Mouse (Mus musculus): ENCODE measurements around the gene Gm49388. TPM values are rescaled to one million over a fixed set of nuclear protein-coding genes. Genes with fewer than 3 reads are reported as not detected.

Gm49388 gene
- polyA plus RNA-seq, 1 experiment from 2014 or later = not detected

DNA sequence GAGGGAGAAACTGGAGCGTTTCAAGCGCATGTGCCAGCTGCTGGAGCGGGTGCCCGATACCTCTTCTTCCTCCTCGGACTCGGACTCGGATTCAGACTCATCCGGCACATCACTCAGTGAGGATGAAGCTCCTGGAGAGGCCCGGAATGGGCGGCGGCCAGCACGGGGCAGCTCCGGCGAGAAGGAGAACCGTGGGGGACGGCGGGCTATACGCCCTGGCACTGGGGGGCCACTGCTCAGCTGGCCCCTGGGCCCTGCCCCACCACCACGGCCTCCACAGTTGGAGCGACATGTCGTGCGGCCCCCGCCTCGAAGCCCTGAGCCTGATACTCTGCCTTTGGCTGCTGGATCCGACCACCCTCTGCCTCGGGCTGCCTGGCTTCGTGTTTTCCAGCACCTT lies 33.3 kb upstream of the Gm49388 start:
- no peak overlapping the region for H3K4me2 ChIP-seq
- H3K9me3 ChIP-seq (replicated peaks) = no peaks in the 10 kb centered on the region
- WGBS (ENCODE audit: insufficient replicate concordance) = 85% methylated on average over 27 of the region's 27 CpGs
- H3K27ac ChIP-seq (replicated peaks) = no peak overlapping the region
- H3K36me3 ChIP-seq (replicated peaks) = peaks cover 20% of the 10 kb centered on the region
- H3K4me1 ChIP-seq (replicated peaks) = peaks cover 6% of the 10 kb centered on the region; the same call in 1 of the 2 replicates
- H3K27me3 ChIP-seq = no peaks in the 10 kb centered on the region
- H3K4me3 ChIP-seq (replicated peaks) = no peak overlapping the region
- no peak for ATAC-seq (ENCODE audit: insufficient read depth)
- no peak overlapping the region for H3K9ac ChIP-seq

DNA sequence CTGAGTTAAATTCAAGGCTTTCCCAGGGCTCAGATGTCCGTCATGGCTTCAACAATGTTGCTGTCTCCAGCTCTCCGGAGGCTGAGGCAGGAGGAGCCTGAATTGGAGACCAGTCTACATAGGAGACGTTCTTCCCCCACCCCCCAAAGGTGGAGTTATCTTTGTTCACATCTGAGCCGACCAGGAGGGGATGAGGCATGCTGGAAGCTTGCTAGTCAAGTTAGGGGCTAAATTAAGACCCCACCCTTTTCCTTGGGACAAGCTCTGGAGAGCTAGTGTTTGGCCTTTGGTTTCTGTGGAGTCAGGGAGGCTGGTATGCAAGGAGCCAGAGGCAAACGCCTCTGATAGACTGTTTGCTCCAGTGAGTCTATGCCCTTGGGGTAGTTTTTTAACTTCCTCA lies 32.2 kb upstream of the Gm49388 start:
- Histone ChIP-seq H3K4me2 (no peak overlapping the region), H3K9ac (no peak overlapping the region), H3K4me3 (replicated peaks) (no peak overlapping the region), H3K27me3 (no peaks in the 10 kb centered on the region), H3K36me3 (replicated peaks) (peaks cover 20% of the 10 kb centered on the region), H3K27ac (replicated peaks) (no peak overlapping the region), H3K9me3 (replicated peaks) (no peaks in the 10 kb centered on the region), H3K4me1 (replicated peaks) (no peaks in the 10 kb centered on the region)
- ATAC-seq (ENCODE audit: insufficient read depth) = no peak
- WGBS (ENCODE audit: insufficient replicate concordance) = 57% methylated on average over 5 of the region's 5 CpGs

DNA sequence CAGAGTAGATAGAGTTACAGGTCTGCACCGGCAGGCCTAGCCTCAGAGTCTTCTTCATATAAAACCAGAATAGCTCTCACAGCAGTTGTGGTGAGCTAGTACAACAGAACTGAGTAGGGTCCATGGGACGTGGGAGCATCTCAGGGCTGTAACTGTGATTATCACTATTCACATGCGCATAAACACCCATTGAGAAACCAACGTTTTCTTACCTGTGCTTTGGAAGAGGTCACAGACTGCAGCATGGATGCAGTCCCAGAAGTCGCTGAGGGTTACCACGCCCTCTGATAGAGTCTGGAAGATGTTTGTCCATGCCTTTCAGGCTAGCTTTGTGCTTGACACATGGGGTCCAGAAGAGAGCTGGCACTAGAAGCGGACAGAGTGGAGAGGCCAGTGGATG lies 31.7 kb upstream of the Gm49388 start:
- no peak overlapping the region for H3K27ac ChIP-seq (replicated peaks)
- H3K4me1 ChIP-seq (replicated peaks) = no peaks in the 10 kb centered on the region
- WGBS (ENCODE audit: insufficient replicate concordance) = 70% methylated on average over 7 of the region's 7 CpGs
- H3K4me2 ChIP-seq = no peak overlapping the region
- no peak overlapping the region for H3K4me3 ChIP-seq (replicated peaks)
- H3K9me3 ChIP-seq (replicated peaks) = no peaks in the 10 kb centered on the region
- peaks cover 20% of the 10 kb centered on the region for H3K36me3 ChIP-seq (replicated peaks)
- no peak for ATAC-seq (ENCODE audit: insufficient read depth)
- no peak overlapping the region for H3K9ac ChIP-seq
- H3K27me3 ChIP-seq = no peaks in the 10 kb centered on the region

DNA sequence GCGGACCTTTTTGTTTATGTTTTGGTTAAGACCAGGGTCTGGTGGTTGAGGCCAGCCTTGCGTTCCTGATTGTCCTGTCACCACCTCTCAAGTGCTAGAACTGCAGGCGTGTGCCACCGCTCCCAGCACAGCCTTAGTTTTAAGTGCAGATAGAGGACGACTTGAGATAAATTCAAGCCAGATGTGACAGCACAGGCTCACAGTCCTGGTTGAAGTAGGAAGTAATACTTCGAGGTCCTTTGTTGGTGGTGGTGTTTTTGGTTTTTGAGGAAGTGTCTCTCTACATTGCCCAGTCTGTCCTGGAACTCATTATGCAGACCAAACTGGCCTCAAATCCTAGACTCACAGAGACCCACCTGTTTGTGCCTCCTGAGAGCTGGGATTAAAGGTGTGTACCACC lies 25.7 kb upstream of the Gm49388 start:
- no peak overlapping the region for H3K9ac ChIP-seq
- no peaks in the 10 kb centered on the region for H3K27me3 ChIP-seq
- 21% methylated on average over 6 of the region's 6 CpGs for WGBS (ENCODE audit: insufficient replicate concordance)
- no peaks in the 10 kb centered on the region for H3K9me3 ChIP-seq (replicated peaks)
- peak overlapping the region; percentile 21; the same call in 1 of the 2 replicates for H3K27ac ChIP-seq (replicated peaks)
- peaks cover 13% of the 10 kb centered on the region for H3K4me1 ChIP-seq (replicated peaks)
- ATAC-seq (ENCODE audit: insufficient read depth) = no peak
- 0 out of 2 replicates have a peak, but pooled peaks cover 5% of the 10 kb centered on the region for H3K36me3 ChIP-seq (replicated peaks)
- H3K4me3 ChIP-seq (replicated peaks) = no peak overlapping the region
- H3K4me2 ChIP-seq = peak overlapping the region; percentile 8; the same call in 1 of the 2 replicates

DNA sequence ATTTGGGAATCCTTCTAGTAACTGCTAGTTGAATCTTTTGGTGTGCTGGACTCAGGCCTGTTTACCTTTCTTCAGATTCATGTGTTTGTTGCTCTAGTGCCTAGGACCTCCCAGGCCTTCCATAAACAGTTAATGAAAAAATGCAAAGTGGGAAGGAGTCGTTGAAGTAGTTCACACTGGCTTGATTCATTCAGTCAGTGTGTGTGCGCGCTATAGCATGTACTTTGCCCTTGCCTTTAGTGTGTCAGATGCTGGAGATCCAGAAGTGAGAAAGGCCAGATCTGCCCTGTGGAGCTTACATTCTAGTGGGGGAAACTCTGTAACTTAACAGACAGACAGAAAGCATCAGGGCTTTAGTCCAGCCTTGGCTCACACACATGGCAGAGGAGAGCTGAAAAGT lies 24.9 kb upstream of the Gm49388 start:
- 0 out of 2 replicates have a peak, but pooled peaks cover 5% of the 10 kb centered on the region for H3K36me3 ChIP-seq (replicated peaks)
- H3K27ac ChIP-seq (replicated peaks) = no peak overlapping the region
- no peaks in the 10 kb centered on the region for H3K27me3 ChIP-seq
- no peaks in the 10 kb centered on the region for H3K9me3 ChIP-seq (replicated peaks)
- peaks cover 14% of the 10 kb centered on the region for H3K4me1 ChIP-seq (replicated peaks)
- 77% methylated on average over 3 of the region's 3 CpGs for WGBS (ENCODE audit: insufficient replicate concordance)
- no peak overlapping the region for H3K4me2 ChIP-seq
- no peak for ATAC-seq (ENCODE audit: insufficient read depth)
- no peak overlapping the region for H3K9ac ChIP-seq
- H3K4me3 ChIP-seq (replicated peaks) = no peak overlapping the region

DNA sequence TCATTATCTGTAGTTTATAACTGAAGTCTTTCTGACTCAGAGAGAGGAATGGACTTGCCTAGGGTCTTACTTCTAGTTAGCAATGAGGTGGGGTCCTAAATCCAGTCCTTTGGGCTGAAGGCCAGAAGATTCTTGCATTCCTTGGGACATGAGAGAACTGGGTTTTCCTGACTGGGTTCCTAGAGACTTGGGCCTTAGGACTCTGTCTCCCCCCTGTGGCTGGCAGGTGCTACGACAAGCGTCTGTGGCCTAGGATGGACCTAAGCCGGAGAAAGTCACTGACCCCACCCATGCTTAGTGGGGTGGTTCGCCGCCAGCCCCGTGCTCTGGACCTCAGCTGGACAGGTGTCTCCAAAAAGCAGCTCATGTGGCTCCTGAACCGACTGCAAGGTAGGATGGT lies 24.4 kb upstream of the Gm49388 start:
- Histone ChIP-seq H3K36me3 (replicated peaks) (0 out of 2 replicates have a peak, but pooled peaks cover 5% of the 10 kb centered on the region), H3K4me2 (no peak overlapping the region), H3K9me3 (replicated peaks) (no peaks in the 10 kb centered on the region), H3K27ac (replicated peaks) (no peak overlapping the region), H3K27me3 (no peaks in the 10 kb centered on the region), H3K9ac (no peak overlapping the region), H3K4me3 (replicated peaks) (no peak overlapping the region), H3K4me1 (replicated peaks) (peaks cover 19% of the 10 kb centered on the region)
- ATAC-seq (ENCODE audit: insufficient read depth) = peak; percentile 47; the same call in 1 of the 2 replicates
- WGBS (ENCODE audit: insufficient replicate concordance) = 15% methylated on average over 7 of the region's 7 CpGs

DNA sequence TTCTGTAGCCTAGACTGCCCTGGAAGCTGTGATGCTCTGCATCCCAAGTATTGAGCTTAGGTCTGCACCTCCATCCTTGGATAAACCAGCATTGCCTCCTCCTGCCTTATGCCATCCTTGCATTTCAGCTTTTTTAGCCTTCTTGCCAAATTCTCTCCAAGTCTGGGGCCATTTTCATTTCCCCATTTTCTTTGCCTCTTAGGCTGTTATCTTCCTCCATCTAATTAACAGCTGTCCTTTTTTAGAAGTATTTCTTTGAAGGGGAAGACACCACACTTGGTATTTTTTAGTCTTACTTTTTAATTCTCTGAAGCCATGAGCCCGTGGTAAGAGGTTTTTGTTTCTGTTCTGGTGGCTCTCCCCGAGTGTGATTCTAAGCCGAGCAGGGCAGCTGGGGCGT lies 21.8 kb upstream of the Gm49388 start:
- H3K9me3 ChIP-seq (replicated peaks) = no peaks in the 10 kb centered on the region
- peaks cover 46% of the 10 kb centered on the region for H3K4me1 ChIP-seq (replicated peaks)
- no peak overlapping the region for H3K27ac ChIP-seq (replicated peaks)
- H3K27me3 ChIP-seq = no peaks in the 10 kb centered on the region
- H3K36me3 ChIP-seq (replicated peaks) = 0 out of 2 replicates have a peak, but pooled peaks cover 5% of the 10 kb centered on the region
- no peak overlapping the region for H3K4me2 ChIP-seq
- no peak overlapping the region for H3K4me3 ChIP-seq (replicated peaks)
- no peak for ATAC-seq (ENCODE audit: insufficient read depth)
- WGBS (ENCODE audit: insufficient replicate concordance) = 77% methylated on average over 4 of the region's 4 CpGs
- no peak overlapping the region for H3K9ac ChIP-seq

DNA sequence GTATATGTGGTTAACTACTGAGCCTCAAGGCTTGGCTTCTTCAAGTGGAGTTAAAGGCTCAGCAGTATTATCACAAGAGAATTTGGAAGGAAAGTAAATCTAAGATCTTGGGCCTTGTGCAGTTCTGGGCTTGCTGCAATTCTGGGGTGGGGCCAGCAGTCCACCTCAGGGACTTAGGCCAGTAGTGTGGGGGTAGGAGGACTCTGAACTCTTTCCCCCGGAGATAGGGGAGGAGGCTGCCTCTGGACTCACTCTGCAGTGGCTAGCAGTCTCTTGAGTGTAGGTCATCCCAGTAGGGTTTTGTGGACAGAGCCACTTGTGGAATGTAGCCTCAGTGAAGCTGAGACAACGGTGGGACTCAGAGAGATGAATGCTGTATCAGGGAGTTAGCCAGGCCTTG lies 19.7 kb upstream of the Gm49388 start:
- H3K36me3 ChIP-seq (replicated peaks) = 0 out of 2 replicates have a peak, but pooled peaks cover 5% of the 10 kb centered on the region
- WGBS (ENCODE audit: insufficient replicate concordance) = 75% methylated on average over 2 of the region's 2 CpGs
- H3K4me1 ChIP-seq (replicated peaks) = peaks cover 58% of the 10 kb centered on the region
- H3K27ac ChIP-seq (replicated peaks) = peak overlapping the region; percentile 97
- H3K4me2 ChIP-seq = no peak overlapping the region
- no peak for ATAC-seq (ENCODE audit: insufficient read depth)
- H3K4me3 ChIP-seq (replicated peaks) = no peak overlapping the region
- no peak overlapping the region for H3K9ac ChIP-seq
- no peaks in the 10 kb centered on the region for H3K9me3 ChIP-seq (replicated peaks)
- no peaks in the 10 kb centered on the region for H3K27me3 ChIP-seq

DNA sequence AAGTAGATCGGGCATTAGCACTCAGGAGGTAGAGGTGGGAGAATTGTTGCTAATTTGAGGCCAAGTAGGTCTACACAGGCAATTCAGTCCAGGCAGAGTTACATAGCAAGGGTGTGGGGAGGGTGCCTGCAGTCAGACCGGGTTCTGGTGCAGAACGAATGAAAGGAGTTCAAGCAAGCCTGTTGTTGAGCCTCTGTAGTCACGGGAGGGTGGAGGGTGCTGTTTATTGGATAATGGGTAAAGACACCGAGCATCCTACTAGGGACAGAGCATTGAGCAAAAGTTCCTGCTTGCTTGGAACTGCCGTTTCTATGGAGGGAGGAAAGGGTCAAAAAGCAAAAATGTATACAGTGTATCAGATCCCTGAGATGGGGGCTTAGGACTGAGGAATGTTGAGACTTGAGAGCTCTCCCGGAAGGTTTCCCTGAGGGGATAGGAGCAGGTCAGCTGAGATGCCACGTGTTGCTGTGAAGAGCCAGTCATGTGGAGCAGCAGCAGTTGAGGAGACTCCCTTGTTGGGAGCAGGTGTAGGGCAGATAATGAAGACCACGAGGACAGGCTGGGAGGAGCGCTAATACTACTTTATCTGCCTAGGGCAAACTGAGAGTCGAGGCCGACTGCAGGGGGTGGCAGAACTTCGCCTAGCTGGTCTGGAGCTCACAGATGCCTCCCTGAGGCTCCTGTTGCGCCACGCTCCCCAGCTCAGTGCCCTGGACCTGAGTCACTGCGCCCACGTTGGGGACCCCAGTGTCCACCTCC lies 18.4 kb upstream of the Gm49388 start:
- Histone ChIP-seq H3K36me3 (replicated peaks) (0 out of 2 replicates have a peak, but pooled peaks cover 5% of the 10 kb centered on the region), H3K27ac (replicated peaks) (peak overlapping the region; percentile 97), H3K9ac (peak overlapping the region; percentile 78), H3K4me3 (replicated peaks) (peak overlapping the region; percentile 72), H3K9me3 (replicated peaks) (no peaks in the 10 kb centered on the region), H3K4me1 (replicated peaks) (peaks cover 66% of the 10 kb centered on the region), H3K27me3 (no peaks in the 10 kb centered on the region), H3K4me2 (peak overlapping the region; percentile 93)
- WGBS (ENCODE audit: insufficient replicate concordance) = 27% methylated on average over 17 of the region's 17 CpGs
- ATAC-seq (ENCODE audit: insufficient read depth) = peak; percentile 92

DNA sequence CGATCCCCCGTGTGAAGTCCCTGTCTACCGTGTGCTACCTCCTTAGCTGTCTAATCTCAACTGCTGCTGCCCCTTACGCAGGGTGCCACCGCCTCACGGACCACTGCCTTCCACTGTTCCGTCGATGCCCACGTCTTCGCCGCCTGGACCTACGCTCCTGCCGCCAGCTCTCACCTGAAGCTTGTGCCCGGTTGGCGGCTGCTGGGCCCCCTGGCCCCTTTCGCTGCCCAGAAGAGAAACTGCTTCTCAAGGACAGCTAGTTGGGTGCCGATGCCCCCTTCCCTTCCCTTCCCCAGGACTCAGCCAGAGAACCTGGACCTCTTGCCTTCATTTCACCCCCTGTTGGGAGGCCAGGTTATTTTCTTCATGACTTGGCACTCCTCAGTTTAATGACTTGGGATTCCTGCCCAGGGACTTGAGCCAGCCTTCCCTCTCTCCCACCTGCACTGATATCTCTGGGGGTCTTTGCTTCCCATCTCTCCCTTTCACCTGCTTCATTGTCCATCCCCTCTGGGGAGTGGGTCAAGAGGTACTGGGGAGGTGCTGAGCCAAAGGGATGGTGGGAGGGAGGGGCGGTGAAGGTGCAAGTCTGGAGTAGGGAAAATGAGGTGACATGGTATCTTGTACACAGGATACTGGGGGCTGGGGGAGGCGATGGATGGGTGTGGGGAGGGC lies 17.6 kb upstream of the Gm49388 start:
- H3K9ac ChIP-seq = peak overlapping the region; percentile 78
- 0 out of 2 replicates have a peak, but pooled peaks cover 5% of the 10 kb centered on the region for H3K36me3 ChIP-seq (replicated peaks)
- peak overlapping the region; percentile 93 for H3K4me2 ChIP-seq
- WGBS (ENCODE audit: insufficient replicate concordance) = 59% methylated on average over 19 of the region's 19 CpGs
- H3K4me1 ChIP-seq (replicated peaks) = peaks cover 71% of the 10 kb centered on the region
- no peaks in the 10 kb centered on the region for H3K9me3 ChIP-seq (replicated peaks)
- H3K27me3 ChIP-seq = no peaks in the 10 kb centered on the region
- H3K27ac ChIP-seq (replicated peaks) = peak overlapping the region; percentile 97
- ATAC-seq (ENCODE audit: insufficient read depth) = peak; percentile 44
- H3K4me3 ChIP-seq (replicated peaks) = peak overlapping the region; percentile 72

DNA sequence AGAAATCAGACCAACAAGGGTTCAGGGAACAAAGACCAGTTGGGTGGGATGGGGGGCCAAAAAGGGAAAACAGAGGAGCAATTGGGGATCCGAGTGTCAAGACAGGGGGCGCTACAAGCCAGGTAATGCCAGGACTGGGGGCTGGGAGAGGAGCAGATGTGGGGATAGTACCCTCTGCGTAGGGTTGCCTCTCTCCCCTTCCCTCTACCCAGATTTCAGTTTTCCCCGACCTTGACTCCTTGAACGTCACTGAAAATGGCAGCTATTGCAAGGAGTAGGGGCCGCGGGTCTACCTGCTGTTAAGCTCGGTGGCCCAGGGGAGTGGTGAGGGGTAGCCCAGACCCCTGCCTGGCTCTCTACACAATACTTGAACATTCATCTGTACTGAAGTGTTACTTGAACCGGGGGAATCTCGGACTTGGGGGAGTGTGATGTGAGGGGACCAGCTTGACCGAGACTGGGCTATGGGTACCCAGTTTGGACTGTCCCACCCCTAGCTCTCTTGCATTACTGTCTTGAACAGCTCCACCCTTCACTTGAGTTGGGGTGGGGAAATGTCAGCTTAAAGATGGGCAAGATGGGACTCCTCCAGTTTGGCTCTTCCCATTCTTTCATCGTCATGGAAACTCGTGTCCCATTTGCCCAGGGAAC lies 16.9 kb upstream of the Gm49388 start:
- Histone ChIP-seq H3K4me3 (replicated peaks) (peak overlapping the region; percentile 72), H3K27me3 (no peaks in the 10 kb centered on the region), H3K36me3 (replicated peaks) (0 out of 2 replicates have a peak, but pooled peaks cover 5% of the 10 kb centered on the region), H3K9me3 (replicated peaks) (no peaks in the 10 kb centered on the region), H3K4me2 (peak overlapping the region; percentile 93), H3K27ac (replicated peaks) (peak overlapping the region; percentile 97), H3K9ac (peak overlapping the region; percentile 78), H3K4me1 (replicated peaks) (peaks cover 72% of the 10 kb centered on the region)
- 50% methylated on average over 13 of the region's 13 CpGs for WGBS (ENCODE audit: insufficient replicate concordance)
- ATAC-seq (ENCODE audit: insufficient read depth) = no peak
